Mouse (Mus musculus) 416B (cell line): ENCODE data around the gene Ppy.

ENCODE experiments used
- DNase-seq: peaks from one replicate; pipeline ENCODE4 v3.0.0; 2011; ENCODE audit warnings: low read depth

Ppy gene

GRCm38 (mm10) chr11:102087931-102088898 is 12.9 kb downstream of the Ppy start, which contains the start of gene Mpp2:
TSS of gene Mpp2 (minus strand) at chr11:102088515.
- DNase-seq, result peak; percentile 85

- DNase-seq, result peak; percentile 69
These were observed 13.9 kb downstream of the Ppy start for GRCm38 (mm10) chr11:102087081-102087751.

GRCm38 (mm10) chr11:102086331-102086730 is 14.8 kb downstream of the Ppy start:
- peak; percentile 32 for DNase-seq

- DNase-seq, result no peak
These were observed 17.0 kb downstream of the Ppy start for GRCm38 (mm10) chr11:102084159-102084558.

- DNase-seq, result no peak
These were observed 17.9 kb downstream of the Ppy start for GRCm38 (mm10) chr11:102083193-102083592.

GRCm38 (mm10) chr11:102082322-102082721 is 18.8 kb downstream of the Ppy start:
- no peak for DNase-seq

GRCm38 (mm10) chr11:102073722-102074121 is 27.4 kb downstream of the Ppy start:
- DNase-seq, result no peak

- no peak for DNase-seq
These were observed 28.4 kb downstream of the Ppy start for GRCm38 (mm10) chr11:102072729-102073128.

- DNase-seq, result no peak
These were observed 30.7 kb downstream of the Ppy start for GRCm38 (mm10) chr11:102070426-102070825.

- no peak for DNase-seq
These were observed 31.5 kb downstream of the Ppy start for GRCm38 (mm10) chr11:102069633-102070032.

- peak; percentile 58 for DNase-seq
These were observed 32.1 kb downstream of the Ppy start for GRCm38 (mm10) chr11:102068969-102069368.

- DNase-seq, result no peak
These were observed 38.0 kb downstream of the Ppy start for GRCm38 (mm10) chr11:102063076-102063475.

GRCm38 (mm10) chr11:102061941-102062473 is 39.1 kb downstream of the Ppy start:
- DNase-seq, result no peak

GRCm38 (mm10) chr11:102061236-102061940 is 39.7 kb downstream of the Ppy start:
- DNase-seq, result peak; percentile 64

GRCm38 (mm10) chr11:102053847-102054246 is 47.3 kb downstream of the Ppy start:
- peak; percentile 56 for DNase-seq

- no peak for DNase-seq
These were observed 47.9 kb downstream of the Ppy start for GRCm38 (mm10) chr11:102053183-102053582.

GRCm38 (mm10) chr11:102052697-102053096 is 48.4 kb downstream of the Ppy start:
- DNase-seq, result no peak

- no peak for DNase-seq
These were observed 49.2 kb downstream of the Ppy start for GRCm38 (mm10) chr11:102051954-102052353.

GRCm38 (mm10) chr11:102051541-102051940 is 49.6 kb downstream of the Ppy start:
- DNase-seq, result no peak
